Mouse (Mus musculus): ENCODE results near the gene Gm4353. TPM values are rescaled to one million over a fixed set of nuclear protein-coding genes. Genes with fewer than 3 reads are reported as not detected.

Gm4353 gene
- total and polyA plus RNA-seq, 3 experiments = 0.74 to 34.1 (median 2.0) TPM

GRCm38 (mm10) chr7:116129374-116129773 is 44.9 kb upstream of the Gm4353 start:
- peaks cover 3 to 18% of the 10 kb centered on the region in 2 experiments; a peak in 2 of 4 replicates for H3K4me1 ChIP-seq (ENCODE audit: control insufficient read depth in 1 of 2, insufficient read depth in 2 of 2)
- TF ChIP-seq JUN (IDR thresholded peaks at IDR 0.05; ENCODE audit: insufficient read depth, low read depth, low read length) (no peak), RCOR1 (conservative IDR thresholded peaks at IDR 0.05; ENCODE audit: low read depth, low read length) (no peak), POLR2AphosphoS2 (IDR thresholded peaks at IDR 0.05; ENCODE audit: low read depth, low read length) (no peak)
- no peaks in the 10 kb centered on the region for H3K79me2 ChIP-seq (replicated peaks; ENCODE audit: control insufficient read depth, extremely low read depth, insufficient read depth, poor library complexity, severe bottlenecking)
- H3K27ac ChIP-seq (ENCODE audit: insufficient read depth, low read depth) = no peak overlapping the region
- no peaks in the 10 kb centered on the region for H3K27me3 ChIP-seq (replicated peaks)
- H3K4me3 ChIP-seq (replicated peaks in 1 of 3; ENCODE audit: low read depth in 2 of 3, low read length in 2 of 3, poor library complexity in 1 of 3) = no peak overlapping the region
- in situ Hi-C loops (cut with MboI; ENCODE audit: low pct_ligation_motif_present, low pct_unique_long_range_greater_than_20kb, low sequenced_read_pairs) (loop anchor here (25.0 kb wide), 1 partner anchor 483 kb away; no protein-coding TSS in a partner anchor), dilution Hi-C loops (cut with MboI; ENCODE audit: extremely low pct_ligation_motif_present, extremely low pct_unique_long_range_greater_than_20kb, low sequenced_read_pairs) (no loop called here)
- H3K9me3 ChIP-seq (replicated peaks; ENCODE audit: low read length) = no peaks in the 10 kb centered on the region
- no peaks in the 10 kb centered on the region for H3K36me3 ChIP-seq (replicated peaks in 1 of 2; ENCODE audit: control insufficient read depth in 1 of 2, insufficient read depth in 1 of 2, low read length in 1 of 2)
- no peak for DNase-seq (ENCODE audit: extremely low read depth)
- H3K9ac ChIP-seq (ENCODE audit: insufficient read depth, low read depth) = no peak overlapping the region
- H3K4me2 ChIP-seq (ENCODE audit: insufficient read depth, low read depth, poor library complexity, severe bottlenecking) = no peak overlapping the region

DNA sequence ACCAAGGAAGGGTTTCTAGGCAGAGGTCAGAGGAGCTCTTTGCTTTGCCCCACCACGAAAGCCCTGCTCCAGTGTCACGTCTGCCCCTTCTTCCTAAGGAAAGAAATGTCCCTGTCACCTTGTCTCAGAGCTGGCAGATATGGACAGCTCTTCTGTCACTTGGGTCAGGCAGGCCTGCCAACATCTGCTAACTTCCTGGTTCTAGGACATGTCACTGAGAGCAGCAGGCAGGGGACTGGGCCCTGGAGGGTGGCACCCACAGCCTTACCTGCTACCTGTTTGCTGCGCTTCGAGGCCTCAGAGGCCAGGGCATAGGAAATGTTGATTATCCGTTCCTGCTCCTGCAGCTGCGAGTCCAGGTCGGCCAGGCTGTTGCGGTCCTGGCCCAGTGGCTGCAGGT is 43.9 kb upstream of the Gm4353 start:
- no peak for DNase-seq (ENCODE audit: extremely low read depth)
- Histone ChIP-seq H3K79me2 (replicated peaks; ENCODE audit: control insufficient read depth, extremely low read depth, insufficient read depth, poor library complexity, severe bottlenecking) (no peaks in the 10 kb centered on the region), H3K27me3 (replicated peaks) (no peaks in the 10 kb centered on the region), H3K4me1 (ENCODE audit: control insufficient read depth in 1 of 2, insufficient read depth in 2 of 2) (peaks cover 3 to 18% of the 10 kb centered on the region in 2 experiments; a peak in 2 of 4 replicates), H3K36me3 (replicated peaks in 1 of 2; ENCODE audit: control insufficient read depth in 1 of 2, insufficient read depth in 1 of 2, low read length in 1 of 2) (no peaks in the 10 kb centered on the region), H3K9ac (ENCODE audit: insufficient read depth, low read depth) (no peak overlapping the region), H3K4me2 (ENCODE audit: insufficient read depth, low read depth, poor library complexity, severe bottlenecking) (no peak overlapping the region), H3K27ac (ENCODE audit: insufficient read depth, low read depth) (no peak overlapping the region), H3K9me3 (replicated peaks; ENCODE audit: low read length) (no peaks in the 10 kb centered on the region), H3K4me3 (replicated peaks in 1 of 3; ENCODE audit: low read depth in 2 of 3, low read length in 2 of 3, poor library complexity in 1 of 3) (no peak overlapping the region)
- no peak for TF ChIP-seq USF1 (IDR thresholded peaks at IDR 0.05; ENCODE audit: low read depth, low read length)
- TF ChIP-seq ETS1 (conservative IDR thresholded peaks at IDR 0.05; ENCODE audit: low read depth, low read length) = no peak
- TF ChIP-seq ELF1 (IDR thresholded peaks at IDR 0.05; ENCODE audit: low read depth, low read length) = no peak
- no peak for TF ChIP-seq ZC3H11A (IDR thresholded peaks at IDR 0.05; ENCODE audit: low read depth, low read length)
- TF ChIP-seq JUN (IDR thresholded peaks at IDR 0.05; ENCODE audit: insufficient read depth, low read depth, low read length) = no peak
- no peak for TF ChIP-seq MXI1 (IDR thresholded peaks at IDR 0.05; ENCODE audit: low read depth, low read length)
- no peak for TF ChIP-seq SIN3A (IDR thresholded peaks at IDR 0.05; ENCODE audit: low read length)
- TF ChIP-seq USF2 (conservative IDR thresholded peaks at IDR 0.05; ENCODE audit: low read depth, low read length) = no peak
- TF ChIP-seq TCF12 (IDR thresholded peaks at IDR 0.05; ENCODE audit: low read depth, low read length) = no peak
- TF ChIP-seq UBTF (IDR thresholded peaks at IDR 0.05; ENCODE audit: low read depth, low read length) = no peak
- TF ChIP-seq PAX5 (IDR thresholded peaks at IDR 0.05; ENCODE audit: low read length) = no peak
- TF ChIP-seq ZMIZ1 (IDR thresholded peaks at IDR 0.05; ENCODE audit: low read depth, low read length) = no peak
- no peak for TF ChIP-seq MAZ (IDR thresholded peaks at IDR 0.05; ENCODE audit: low read depth, low read length)
- in situ Hi-C loops (cut with MboI; ENCODE audit: low pct_ligation_motif_present, low pct_unique_long_range_greater_than_20kb, low sequenced_read_pairs) = loop anchor here (25.0 kb wide), 1 partner anchor 484 kb away; no protein-coding TSS in a partner anchor
- dilution Hi-C loops (cut with MboI; ENCODE audit: extremely low pct_ligation_motif_present, extremely low pct_unique_long_range_greater_than_20kb, low sequenced_read_pairs) = no loop called here

All from CH12.LX (cell line).